Mouse (Mus musculus) small intestine, adult 2 months (tissue): ENCODE data around the gene 9330159F19Rik. TPM values are rescaled to one million over a fixed set of nuclear protein-coding genes. Genes with fewer than 3 reads are reported as not detected.

Experiments used
- H3K27ac ChIP-seq: fragments of 200-500 bp; 2 replicates; pipeline ENCODE4 v1.5.1; 2012; ENCODE audit warnings: low read depth, low read length, control low read depth, inconsistent platforms; ENCODE audit not compliant: insufficient read depth
- H3K27me3 ChIP-seq: fragments of 200-500 bp; 2 replicates; pipeline ENCODE4 v1.6.1; 2012; ENCODE audit warnings: mild to moderate bottlenecking, moderate library complexity, low read length, inconsistent platforms; ENCODE audit not compliant: control insufficient read depth, insufficient read depth
- H3K36me3 ChIP-seq: fragments of 200-500 bp; 2 replicates; pipeline ENCODE4 v1.6.1; 2012; ENCODE audit warnings: mild to moderate bottlenecking, low read length, control low read depth, inconsistent platforms; ENCODE audit not compliant: control insufficient read depth, insufficient read depth
- H3K4me1 ChIP-seq: fragments of 200-500 bp; 2 replicates; pipeline ENCODE4 v1.6.1; 2012; ENCODE audit warnings: low read length, inconsistent platforms, mixed read lengths; ENCODE audit not compliant: control insufficient read depth, insufficient read depth, insufficient read length
- H3K4me3 ChIP-seq: fragments of 200-500 bp; 2 replicates; pipeline ENCODE4 v1.5.1; 2012; ENCODE audit warnings: low read depth, mild to moderate bottlenecking, control low read depth, inconsistent platforms, low read length, moderate library complexity
- CTCF ChIP-seq: fragments of 200-500 bp; IDR thresholded peaks from 2 replicates; pipeline ENCODE4 v1.5.1; 2012; ENCODE audit warnings: low read depth, mild to moderate bottlenecking, control low read depth, inconsistent platforms, low read length, moderate library complexity, mixed read lengths; ENCODE audit not compliant: insufficient replicate concordance, insufficient read length; ENCODE audit errors: extremely low read depth
- POLR2A ChIP-seq: fragments of 200-500 bp; IDR thresholded peaks from 2 replicates; pipeline ENCODE4 v1.6.1; 2012; ENCODE audit warnings: low read depth, mild to moderate bottlenecking, control low read depth, inconsistent platforms, low read length, moderate library complexity
- WGBS: fragments of 180-500 bp; shearing (Covaris S2); methylation state at CpG from one replicate; pipeline ENCODE4 v1.1.7; 2018; 5-methylcytosine and 5-hydroxymethylcytosine counted together
- polyA plus RNA-seq: library from polyadenylated mRNA; depleted of rRNA; stranded (reverse); fragments of >200 nt; gene quantifications from 2 replicates; pipeline ENCODE4 v1.2.3, GENCODE M21; 2012

The 9330159F19Rik gene
- polyA plus RNA-seq, 1 experiment = 0.01 TPM

DNA sequence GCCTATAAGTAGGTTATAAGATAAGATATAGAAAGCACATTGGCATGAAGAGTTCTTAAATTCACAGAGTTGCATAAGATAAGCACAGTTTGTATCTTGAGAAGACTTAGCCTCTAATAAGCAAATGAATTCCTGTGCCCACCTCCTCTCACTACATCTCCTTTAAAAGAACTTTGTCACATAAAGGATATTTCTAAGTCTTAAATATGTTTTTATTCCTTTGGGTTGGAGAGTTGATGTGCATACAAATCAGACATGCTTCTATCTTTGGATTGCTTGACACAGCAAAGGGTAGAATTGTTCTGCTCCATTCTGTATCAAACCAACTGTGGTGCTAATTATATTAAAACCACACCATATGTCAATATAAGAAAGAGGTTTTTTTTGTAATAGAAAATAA, 17.6 kb upstream of the 9330159F19Rik start:
- H3K4me3 ChIP-seq = no peak overlapping the region
- H3K27ac ChIP-seq = no peak overlapping the region
- no peaks in the 10 kb centered on the region for H3K27me3 ChIP-seq
- no peaks in the 10 kb centered on the region for H3K4me1 ChIP-seq
- H3K36me3 ChIP-seq = no peaks in the 10 kb centered on the region
- TF ChIP-seq POLR2A (no peak), CTCF (no peak)

DNA sequence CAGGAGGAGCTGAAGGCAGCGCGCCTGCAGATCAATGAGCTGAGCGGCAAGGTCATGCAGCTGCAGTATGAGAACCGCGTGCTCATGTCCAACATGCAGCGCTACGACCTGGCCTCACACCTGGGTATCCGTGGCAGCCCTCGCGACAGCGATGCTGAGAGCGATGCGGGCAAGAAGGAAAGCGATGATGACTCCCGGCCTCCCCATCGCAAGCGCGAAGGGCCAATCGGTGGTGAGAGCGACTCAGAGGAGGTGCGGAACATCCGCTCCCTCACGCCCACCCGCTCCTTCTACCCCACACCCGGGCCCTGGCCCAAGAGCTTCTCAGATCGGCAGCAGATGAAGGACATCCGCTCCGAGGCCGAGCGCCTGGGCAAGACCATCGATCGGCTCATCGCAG, 14.6 kb upstream of the 9330159F19Rik start:
- Histone ChIP-seq H3K27me3 (no peaks in the 10 kb centered on the region), H3K4me1 (no peaks in the 10 kb centered on the region), H3K27ac (no peak overlapping the region), H3K4me3 (no peak overlapping the region), H3K36me3 (no peaks in the 10 kb centered on the region)
- WGBS = 96% methylated on average over 33 of the region's 33 CpGs
- TF ChIP-seq POLR2A (no peak), CTCF (no peak)

DNA sequence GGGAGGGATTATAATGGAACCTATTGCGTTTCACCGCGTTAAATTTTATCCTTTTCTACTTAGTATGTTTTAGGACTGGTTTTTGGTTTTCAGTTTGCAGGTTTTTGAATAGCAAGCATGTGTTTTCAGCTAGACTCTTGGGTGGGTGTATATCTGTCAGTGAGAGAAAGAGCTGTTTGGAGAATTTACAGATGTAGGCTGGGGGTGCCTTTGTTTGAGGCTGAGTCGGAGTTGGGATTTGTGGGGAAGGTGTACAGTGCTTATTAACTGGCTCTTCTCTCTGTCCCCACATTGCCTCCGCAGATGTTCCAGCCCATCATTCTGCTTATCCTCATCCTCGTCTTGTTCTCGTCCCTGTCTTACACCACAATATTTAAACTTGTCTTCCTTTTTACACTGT, 12.8 kb upstream of the 9330159F19Rik start, which contains the start of gene Gm49353:
Gene Gm49353 (plus strand): TSS at position 313 of the 400 bp plus-strand sequence.
- Histone ChIP-seq H3K36me3 (no peaks in the 10 kb centered on the region), H3K27ac (no peak within 1 kb of the TSS), H3K4me3 (no peak within 1 kb of the TSS), H3K4me1 (no peaks in the 10 kb centered on the region), H3K27me3 (no peaks in the 10 kb centered on the region)
- 84% methylated on average over 7 of the region's 7 CpGs for WGBS
- no peak for TF ChIP-seq POLR2A

DNA sequence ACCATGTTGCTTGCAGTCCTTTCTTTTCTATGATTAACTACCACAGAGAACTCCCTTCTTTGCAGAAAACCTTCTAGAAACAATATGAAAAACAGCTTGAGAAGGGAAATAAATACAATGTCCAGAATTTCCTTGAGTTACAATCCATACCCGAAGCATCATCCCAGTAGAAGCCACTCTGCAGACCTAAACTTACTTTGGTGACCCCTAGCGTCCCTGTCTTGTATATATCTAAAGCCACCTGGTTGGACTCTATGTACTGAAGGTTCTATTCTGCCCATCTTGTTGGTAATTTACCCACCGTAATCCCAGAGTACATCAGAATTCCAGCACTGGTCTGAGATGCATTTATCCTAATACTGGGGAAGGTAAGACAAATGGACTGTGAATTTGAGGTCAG, 11.6 kb upstream of the 9330159F19Rik start:
- no peaks in the 10 kb centered on the region for H3K36me3 ChIP-seq
- TF ChIP-seq CTCF (no peak), POLR2A (no peak)
- H3K27me3 ChIP-seq = no peaks in the 10 kb centered on the region
- no peak overlapping the region for H3K4me3 ChIP-seq
- H3K4me1 ChIP-seq = no peaks in the 10 kb centered on the region
- H3K27ac ChIP-seq = no peak overlapping the region
- 70% methylated on average over 3 of the region's 3 CpGs for whole genome bisulfite sequencing

DNA sequence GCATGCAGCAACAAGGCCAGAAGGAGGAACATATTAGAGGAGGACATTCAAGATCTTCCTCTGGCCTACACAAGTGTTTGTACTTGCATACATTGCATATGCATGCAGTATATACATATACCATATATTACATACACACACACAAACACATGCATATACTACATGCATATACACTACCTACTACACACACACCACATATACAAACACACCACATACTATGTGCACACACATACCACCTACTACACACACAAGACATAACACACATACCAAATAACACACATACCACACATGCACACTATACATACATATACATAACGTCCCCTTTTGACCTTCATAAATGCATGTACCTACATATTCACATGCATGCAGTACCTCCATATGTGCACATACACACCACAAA, 10.8 kb upstream of the 9330159F19Rik start:
- TF ChIP-seq POLR2A (no peak), CTCF (no peak)
- WGBS = 77% methylated on average over 1 of the region's 1 CpGs
- H3K27me3 ChIP-seq = no peaks in the 10 kb centered on the region
- H3K4me3 ChIP-seq = no peak overlapping the region
- no peak overlapping the region for H3K27ac ChIP-seq
- no peaks in the 10 kb centered on the region for H3K4me1 ChIP-seq
- H3K36me3 ChIP-seq = no peaks in the 10 kb centered on the region

DNA sequence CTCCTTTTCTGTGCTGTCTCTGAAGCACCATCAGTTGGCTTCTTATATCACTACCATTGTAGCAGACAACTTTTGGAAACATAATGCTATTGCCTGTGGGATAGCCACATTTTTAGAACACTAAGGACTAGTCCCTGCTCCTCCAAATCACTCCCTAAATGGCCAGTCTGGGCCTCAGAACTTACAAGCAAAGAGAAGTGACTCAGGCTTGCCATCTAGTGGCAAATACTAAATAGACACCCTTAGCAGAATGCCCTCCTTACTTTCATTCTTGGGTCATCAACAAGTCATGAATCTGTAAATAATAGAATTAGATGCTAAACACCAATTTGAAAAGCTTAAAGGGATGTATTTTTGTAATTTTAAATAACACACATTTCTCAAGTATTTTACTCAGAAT, 4.7 kb upstream of the 9330159F19Rik start:
- H3K27ac ChIP-seq = no peak overlapping the region
- no peaks in the 10 kb centered on the region for H3K36me3 ChIP-seq
- no peak overlapping the region for H3K4me3 ChIP-seq
- no peaks in the 10 kb centered on the region for H3K27me3 ChIP-seq
- H3K4me1 ChIP-seq = no peaks in the 10 kb centered on the region
- TF ChIP-seq CTCF = no peak
- TF ChIP-seq POLR2A = no peak

DNA sequence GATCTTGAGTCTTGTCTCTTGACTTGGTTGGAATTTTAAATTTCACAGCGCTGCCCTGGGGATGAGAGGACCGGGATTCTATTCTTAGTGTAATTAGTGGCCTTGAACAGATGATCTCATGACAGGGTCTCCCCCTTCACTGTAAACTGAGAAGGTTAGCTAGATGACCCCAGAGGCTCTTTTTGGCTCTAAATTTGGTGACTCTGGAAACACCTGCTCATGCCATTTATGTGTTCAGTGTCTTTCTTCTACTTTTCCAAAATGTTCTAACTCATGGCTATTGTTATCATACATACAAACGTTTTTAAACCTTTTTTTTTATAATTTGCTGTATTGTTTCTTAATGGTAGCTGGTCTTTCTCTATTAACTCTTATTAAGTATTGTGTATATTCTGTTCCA, 2.7 kb upstream of the 9330159F19Rik start:
- H3K27ac ChIP-seq = no peak overlapping the region
- no peaks in the 10 kb centered on the region for H3K4me1 ChIP-seq
- H3K27me3 ChIP-seq = no peaks in the 10 kb centered on the region
- no peak overlapping the region for H3K4me3 ChIP-seq
- WGBS = 47% methylated on average over 3 of the region's 3 CpGs
- TF ChIP-seq CTCF (no peak), POLR2A (no peak)
- H3K36me3 ChIP-seq = no peaks in the 10 kb centered on the region

DNA sequence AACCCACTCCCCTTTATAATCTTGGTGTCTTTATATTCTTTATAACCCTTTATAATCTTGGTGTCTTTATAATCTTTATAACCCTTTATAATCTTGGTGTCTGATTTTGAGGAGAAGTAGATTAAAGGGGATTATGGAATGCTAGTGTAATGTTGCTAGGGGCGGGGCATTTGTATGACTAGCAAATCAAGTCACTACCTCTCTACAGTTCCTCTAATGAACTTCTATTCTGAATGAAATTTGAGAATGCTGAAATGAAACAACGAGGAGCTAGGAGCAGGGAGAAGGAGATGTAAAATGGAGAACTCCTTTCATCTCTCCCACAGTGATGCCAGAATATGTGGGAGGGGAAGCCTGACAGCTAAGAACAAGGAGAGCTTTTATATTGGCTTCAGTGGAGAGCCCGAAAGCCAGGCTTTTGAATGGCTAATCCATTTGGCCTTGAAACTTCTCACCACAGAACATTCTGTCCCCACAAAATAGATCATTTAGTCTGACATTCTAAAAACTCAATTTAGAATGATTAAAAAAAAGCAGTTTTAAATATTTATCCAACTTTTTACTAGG, 2.2 kb downstream of the 9330159F19Rik start:
- no peak overlapping the region for H3K27ac ChIP-seq
- H3K4me1 ChIP-seq = no peaks in the 10 kb centered on the region
- no peaks in the 10 kb centered on the region; the same call in 1 of the 2 replicates for H3K27me3 ChIP-seq
- H3K4me3 ChIP-seq = no peak overlapping the region
- no peaks in the 10 kb centered on the region for H3K36me3 ChIP-seq
- TF ChIP-seq POLR2A (no peak), CTCF (no peak)
- WGBS = 55% methylated on average over 3 of the region's 3 CpGs
